Mouse (Mus musculus): ENCODE results near the gene Orai3. TPM values are rescaled to one million over a fixed set of nuclear protein-coding genes. Genes with fewer than 3 reads are reported as not detected.

The Orai3 gene
- polyA plus RNA-seq, 1 experiment from 2014 or later = 15.2 TPM

GRCm38 (mm10) chr7:127815954-127816821 is 46.6 kb downstream of the Orai3 start:
- Histone ChIP-seq H3K27ac (no peak overlapping the region), H3K9ac (replicated peaks) (no peak overlapping the region), H3K36me3 (peaks cover 50% of the 10 kb centered on the region), H3K4me2 (no peak overlapping the region), H3K4me3 (replicated peaks) (no peak overlapping the region), H3K27me3 (no peaks in the 10 kb centered on the region), H3K4me1 (replicated peaks) (no peaks in the 10 kb centered on the region; the same call in 1 of the 2 replicates), H3K9me3 (no peaks in the 10 kb centered on the region)
- WGBS = 69% methylated on average over 15 of the region's 15 CpGs
- ATAC-seq (ENCODE audit: insufficient number of reproducible peaks, insufficient read depth, low FRiP score, low TSS enrichment, low read depth) = no peak

- WGBS = 80% methylated on average over 7 of the region's 7 CpGs
- H3K27me3 ChIP-seq = no peaks in the 10 kb centered on the region
- no peak for ATAC-seq (ENCODE audit: insufficient number of reproducible peaks, insufficient read depth, low FRiP score, low TSS enrichment, low read depth)
- no peak overlapping the region for H3K27ac ChIP-seq
- H3K4me1 ChIP-seq (replicated peaks) = peaks cover 4% of the 10 kb centered on the region
- H3K9ac ChIP-seq (replicated peaks) = no peak overlapping the region
- H3K36me3 ChIP-seq = peaks cover 41% of the 10 kb centered on the region
- H3K9me3 ChIP-seq = no peaks in the 10 kb centered on the region
- H3K4me2 ChIP-seq = no peak overlapping the region
- H3K4me3 ChIP-seq (replicated peaks) = no peak overlapping the region
Measured at GRCm38 (mm10) chr7:127817053-127817452, 47.4 kb downstream of the Orai3 start.

GRCm38 (mm10) chr7:127817776-127818175 is 48.2 kb downstream of the Orai3 start:
- 90% methylated on average over 5 of the region's 5 CpGs for WGBS
- Histone ChIP-seq H3K27me3 (no peaks in the 10 kb centered on the region), H3K9ac (replicated peaks) (no peak overlapping the region), H3K27ac (no peak overlapping the region), H3K4me2 (no peak overlapping the region), H3K36me3 (peaks cover 34% of the 10 kb centered on the region), H3K9me3 (no peaks in the 10 kb centered on the region), H3K4me1 (replicated peaks) (peaks cover 11% of the 10 kb centered on the region), H3K4me3 (replicated peaks) (no peak overlapping the region)
- ATAC-seq (ENCODE audit: insufficient number of reproducible peaks, insufficient read depth, low FRiP score, low TSS enrichment, low read depth) = no peak

GRCm38 (mm10) chr7:127820836-127821509 is 51.4 kb downstream of the Orai3 start:
- Histone ChIP-seq H3K4me3 (replicated peaks) (no peak overlapping the region), H3K27me3 (no peaks in the 10 kb centered on the region), H3K9me3 (no peaks in the 10 kb centered on the region), H3K27ac (no peak overlapping the region), H3K4me2 (no peak overlapping the region), H3K4me1 (replicated peaks) (peaks cover 31% of the 10 kb centered on the region), H3K9ac (replicated peaks) (no peak overlapping the region; the same call in 1 of the 2 replicates), H3K36me3 (peaks cover 7% of the 10 kb centered on the region)
- 64% methylated on average over 13 of the region's 13 CpGs for WGBS
- ATAC-seq (ENCODE audit: insufficient number of reproducible peaks, insufficient read depth, low FRiP score, low TSS enrichment, low read depth) = no peak

GRCm38 (mm10) chr7:127822494-127822893 is 52.9 kb downstream of the Orai3 start:
- Histone ChIP-seq H3K9me3 (no peaks in the 10 kb centered on the region), H3K4me2 (peak overlapping the region; percentile 78; the same call in 1 of the 2 replicates), H3K4me3 (replicated peaks) (no peak overlapping the region), H3K36me3 (peaks cover 6% of the 10 kb centered on the region), H3K27ac (no peak overlapping the region), H3K9ac (replicated peaks) (no peak overlapping the region), H3K27me3 (no peaks in the 10 kb centered on the region), H3K4me1 (replicated peaks) (peaks cover 31% of the 10 kb centered on the region)
- 79% methylated on average over 3 of the region's 3 CpGs for WGBS
- no peak for ATAC-seq (ENCODE audit: insufficient number of reproducible peaks, insufficient read depth, low FRiP score, low TSS enrichment, low read depth)

- Histone ChIP-seq H3K4me1 (replicated peaks) (peaks cover 31% of the 10 kb centered on the region), H3K27ac (peak overlapping the region; percentile 82), H3K9ac (replicated peaks) (peak overlapping the region; percentile 87), H3K4me3 (replicated peaks) (peak overlapping the region; percentile 73), H3K36me3 (no peaks in the 10 kb centered on the region), H3K9me3 (no peaks in the 10 kb centered on the region), H3K4me2 (peak overlapping the region; percentile 78), H3K27me3 (no peaks in the 10 kb centered on the region)
- 68% methylated on average over 11 of the region's 11 CpGs for WGBS
- ATAC-seq (ENCODE audit: insufficient number of reproducible peaks, insufficient read depth, low FRiP score, low TSS enrichment, low read depth) = no peak; the same call in 1 of the 2 replicates
Measured at GRCm38 (mm10) chr7:127823236-127824171, 53.9 kb downstream of the Orai3 start.

GRCm38 (mm10) chr7:127824176-127824871 is 54.7 kb downstream of the Orai3 start, which contains the start of the genes Stx4a and Stx1b:
Stx4a (plus strand) TSS chr7:127824294.
Stx1b (minus strand) TSS chr7:127824549.
- H3K9me3 ChIP-seq = no peaks in the 10 kb centered on the region
- H3K4me2 ChIP-seq = peak within 1 kb of the TSS; percentile 78
- peak within 1 kb of the TSS; percentile 82 for H3K27ac ChIP-seq
- H3K9ac ChIP-seq (replicated peaks) = peak within 1 kb of the TSS; percentile 87
- peaks cover 31% of the 10 kb centered on the region for H3K4me1 ChIP-seq (replicated peaks)
- peak within 1 kb of the TSS; percentile 73 for H3K4me3 ChIP-seq (replicated peaks)
- no peaks in the 10 kb centered on the region for H3K27me3 ChIP-seq
- ATAC-seq (ENCODE audit: insufficient number of reproducible peaks, insufficient read depth, low FRiP score, low TSS enrichment, low read depth) = peak; percentile 69
- H3K36me3 ChIP-seq = no peaks in the 10 kb centered on the region
- 5% methylated on average over 34 of the region's 38 CpGs for WGBS

Other genes starting within 250 kb of the Orai3 start
- gene Tmem265, start 208.4 kb upstream of the Orai3 start, polyA plus RNA-seq (2016; fragmentation: Nextera tagmentation; extraction: Ambion mirVana) = 5.3 and 8.1 TPM in 2 replicates
- 40.4 and 42.2 TPM in 2 replicates for gene Phkg2, start 196.5 kb upstream of the Orai3 start, polyA plus RNA-seq (2016; fragmentation: Nextera tagmentation; extraction: Ambion mirVana)
- gene Ccdc189, start 181.2 kb upstream of the Orai3 start, polyA plus RNA-seq (2016; fragmentation: Nextera tagmentation; extraction: Ambion mirVana) = 12.1 and 13.1 TPM in 2 replicates
- gene Rnf40, start 181.0 kb upstream of the Orai3 start, polyA plus RNA-seq (2016; fragmentation: Nextera tagmentation; extraction: Ambion mirVana) = 61.6 and 66.6 TPM in 2 replicates
- gene Zfp629, start 154.0 kb upstream of the Orai3 start, polyA plus RNA-seq (2016; fragmentation: Nextera tagmentation; extraction: Ambion mirVana) = 26.1 and 30.1 TPM in 2 replicates
- 120 and 127 TPM in 2 replicates for gene Bcl7c, start 60.9 kb upstream of the Orai3 start, polyA plus RNA-seq (2016; fragmentation: Nextera tagmentation; extraction: Ambion mirVana)
- gene Ctf1, start 57.1 kb upstream of the Orai3 start, polyA plus RNA-seq (2016; fragmentation: Nextera tagmentation; extraction: Ambion mirVana) = 29.3 and 30.0 TPM in 2 replicates
- 0.36 and 0.60 TPM in 2 replicates for gene Ctf2, start 37.6 kb upstream of the Orai3 start, polyA plus RNA-seq (2016; fragmentation: Nextera tagmentation; extraction: Ambion mirVana)
- 9.0 and 10.5 TPM in 2 replicates for gene Fbxl19, start 25.3 kb upstream of the Orai3 start, polyA plus RNA-seq (2016; fragmentation: Nextera tagmentation; extraction: Ambion mirVana)
- 24.7 and 25.2 TPM in 2 replicates for gene Setd1a, start 6.9 kb downstream of the Orai3 start, polyA plus RNA-seq (2016; fragmentation: Nextera tagmentation; extraction: Ambion mirVana)
- not detected in 2 replicates for gene Gm49388, start 15.8 kb downstream of the Orai3 start, polyA plus RNA-seq (2016; fragmentation: Nextera tagmentation; extraction: Ambion mirVana)
- 9.5 and 9.8 TPM in 2 replicates for gene Hsd3b7, start 30.8 kb downstream of the Orai3 start, polyA plus RNA-seq (2016; fragmentation: Nextera tagmentation; extraction: Ambion mirVana)
- gene Stx4a, start 54.5 kb downstream of the Orai3 start, polyA plus RNA-seq (2016; fragmentation: Nextera tagmentation; extraction: Ambion mirVana) = 31.8 and 41.5 TPM in 2 replicates
- 8.4 and 9.3 TPM in 2 replicates for gene Stx1b, start 54.7 kb downstream of the Orai3 start, polyA plus RNA-seq (2016; fragmentation: Nextera tagmentation; extraction: Ambion mirVana)
- gene Zfp646, start 106.4 kb downstream of the Orai3 start, polyA plus RNA-seq (2016; fragmentation: Nextera tagmentation; extraction: Ambion mirVana) = 17.5 and 19.0 TPM in 2 replicates
- 29.8 and 31.1 TPM in 2 replicates for gene Zfp668, start 107.0 kb downstream of the Orai3 start, polyA plus RNA-seq (2016; fragmentation: Nextera tagmentation; extraction: Ambion mirVana)
- 1.4 and 1.6 TPM in 2 replicates for gene Prss53, start 121.2 kb downstream of the Orai3 start, polyA plus RNA-seq (2016; fragmentation: Nextera tagmentation; extraction: Ambion mirVana)
- gene Gm21974, start 125.6 kb downstream of the Orai3 start, polyA plus RNA-seq (2016; fragmentation: Nextera tagmentation; extraction: Ambion mirVana) = not detected in 2 replicates
- gene Vkorc1, start 125.8 kb downstream of the Orai3 start, polyA plus RNA-seq (2016; fragmentation: Nextera tagmentation; extraction: Ambion mirVana) = 81.7 and 84.7 TPM in 2 replicates
- 83.0 and 90.1 TPM in 2 replicates for gene Bckdk, start 134.3 kb downstream of the Orai3 start, polyA plus RNA-seq (2016; fragmentation: Nextera tagmentation; extraction: Ambion mirVana)
- gene Kat8, start 142.7 kb downstream of the Orai3 start, polyA plus RNA-seq (2016; fragmentation: Nextera tagmentation; extraction: Ambion mirVana) = 50.9 and 51.3 TPM in 2 replicates
- gene Prss8, start 160.3 kb downstream of the Orai3 start, polyA plus RNA-seq (2016; fragmentation: Nextera tagmentation; extraction: Ambion mirVana) = 5.0 TPM in 2 replicates
- 9.6 and 10.7 TPM in 2 replicates for gene Prss36, start 176.9 kb downstream of the Orai3 start, polyA plus RNA-seq (2016; fragmentation: Nextera tagmentation; extraction: Ambion mirVana)
- gene Fus, start 197.6 kb downstream of the Orai3 start, polyA plus RNA-seq (2016; fragmentation: Nextera tagmentation; extraction: Ambion mirVana) = 597 and 605 TPM in 2 replicates
- gene Pycard, start 224.1 kb downstream of the Orai3 start, polyA plus RNA-seq (2016; fragmentation: Nextera tagmentation; extraction: Ambion mirVana) = 9.2 and 10.5 TPM in 2 replicates
- gene Trim72, start 234.1 kb downstream of the Orai3 start, polyA plus RNA-seq (2016; fragmentation: Nextera tagmentation; extraction: Ambion mirVana) = 0.23 and 0.61 TPM in 2 replicates